Mouse (Mus musculus): ENCODE data around the gene Ctnna3.

DNA sequence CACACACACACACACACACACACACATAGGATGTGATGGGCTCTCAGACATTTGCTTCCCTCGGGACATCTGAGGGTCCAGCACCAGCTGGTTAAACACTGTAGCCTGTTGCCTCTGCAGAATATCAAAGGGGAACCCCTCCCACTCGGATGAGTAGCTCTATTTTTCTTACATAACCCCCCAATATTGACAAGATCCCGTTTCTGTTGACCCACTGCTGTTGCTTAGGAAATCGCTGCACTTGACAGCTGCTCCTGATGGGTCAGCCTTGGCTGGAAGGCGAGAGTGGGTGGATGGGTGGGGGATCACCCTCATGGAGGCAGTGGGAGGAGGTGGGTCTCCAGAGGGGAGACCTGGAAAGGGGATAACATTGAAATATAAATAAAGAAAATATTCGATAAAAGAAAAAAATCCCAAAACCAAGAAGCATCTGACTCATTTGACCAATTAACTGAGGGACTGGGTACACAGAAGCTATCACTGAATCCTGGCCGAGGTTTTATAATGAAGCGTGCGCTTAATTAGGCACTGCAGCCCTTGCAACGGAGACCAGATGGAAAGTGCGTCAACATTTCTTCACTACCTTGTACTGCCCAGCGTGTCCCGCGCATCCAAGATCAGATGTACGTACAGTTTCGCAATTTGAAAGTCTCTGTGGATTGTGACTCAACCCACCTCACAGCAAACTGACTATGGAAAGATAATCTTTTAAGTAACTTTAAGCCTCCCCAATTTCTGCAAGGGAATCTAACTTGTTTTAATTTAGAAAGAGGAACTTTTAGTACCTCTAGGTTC lies 19.5 kb upstream of the Ctnna3 start:
- TF ChIP-seq POLR2A (IDR thresholded peaks at IDR 0.05; ENCODE audit: borderline replicate concordance, control insufficient read depth, low read depth, low read length) (no peak), CTCF (IDR thresholded peaks at IDR 0.05; ENCODE audit: control insufficient read depth, insufficient read depth, low read length) (no peak)

Measured in bone marrow, adult 2 months (tissue).